Mouse (Mus musculus) Patski (cell line): Measurements from ENCODE around the gene Olfr209. TPM values are rescaled to one million over a fixed set of nuclear protein-coding genes. Genes with fewer than 3 reads are reported as not detected.
"Not testable (repeated sequence)": the region's sequence is repeated elsewhere in the genome, so short reads cannot be mapped to it uniquely, and the experiment has no call there.

Experiments used
- ATAC-seq: fragments of 100-300 bp; one replicate; pipeline ENCODE4 v1.8.0; 2021
- CTCF ChIA-PET: fragments of 350-600 bp; sonication (Branson Sonifier 250); formaldehyde crosslinking; loops from one replicate; lab custom pipeline; 2022; ENCODE audit warnings: inconsistent platforms; lab: Charles Lee
- POLR2A ChIA-PET: fragments of 350-600 bp; sonication (Branson Sonifier 250); formaldehyde crosslinking; loops from one replicate; lab custom pipeline; 2022; ENCODE audit warnings: antibody characterized with exemption, inconsistent platforms; lab: Charles Lee
- DNase-seq: peaks from one replicate; pipeline ENCODE4 v3.0.0-alpha.2; 2011; ENCODE audit warnings: low read depth, low spot score
- H3K27me3 ChIP-seq: fragments of 371-371 bp; one replicate; pipeline ENCODE4 v1.5.1; 2021
- CTCF ChIP-seq: fragments of 100-300 bp; IDR thresholded peaks from one replicate; pipeline ENCODE4 v1.5.1; 2021
- in situ Hi-C: fragments of 300-500 bp; cut with MboI; formaldehyde crosslinking; loops from 3 replicates; pipeline ENCODE4 v1.11.1; 2018; ENCODE audit warnings: low pct_unique_long_range_greater_than_20kb, mixed read lengths
- polyA plus RNA-seq: library from polyadenylated mRNA; unstranded; gene quantifications from one replicate; pipeline ENCODE4 v1.2.3, GENCODE M21; 2021

The Olfr209 gene
- polyA plus RNA-seq, 1 experiment from 2014 or later = 0.09 TPM

DNA sequence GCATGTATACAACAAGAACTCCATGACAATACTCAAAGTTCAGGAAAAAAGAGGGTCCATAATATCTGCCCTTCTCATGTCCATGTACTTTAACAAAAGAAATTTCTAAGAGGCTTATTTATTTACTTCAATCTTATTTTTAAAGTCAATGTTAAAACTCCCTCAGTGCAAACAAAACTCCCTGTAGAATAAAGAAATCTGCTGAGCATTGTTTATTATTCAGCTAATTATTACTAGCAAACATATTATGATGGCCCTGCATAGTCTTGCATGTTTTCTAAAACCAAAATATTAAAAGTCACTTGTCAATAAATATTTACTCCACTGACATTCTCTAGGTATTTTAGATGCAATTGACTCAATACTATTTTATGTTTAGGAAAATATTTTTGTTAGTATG, 32.8 kb downstream of the Olfr209 start, which contains the start of gene Olfr205:
Olfr205 (minus strand) TSS at position 101 of the 400 bp plus-strand sequence.
- no peak for TF ChIP-seq CTCF
- DNase-seq (no peak), ATAC-seq (no peak)
- no peaks in the 10 kb centered on the region for H3K27me3 ChIP-seq
- CTCF ChIA-PET = no interaction called here
- POLR2A ChIA-PET = no interaction called here
- in situ Hi-C loops = no loop called here

DNA sequence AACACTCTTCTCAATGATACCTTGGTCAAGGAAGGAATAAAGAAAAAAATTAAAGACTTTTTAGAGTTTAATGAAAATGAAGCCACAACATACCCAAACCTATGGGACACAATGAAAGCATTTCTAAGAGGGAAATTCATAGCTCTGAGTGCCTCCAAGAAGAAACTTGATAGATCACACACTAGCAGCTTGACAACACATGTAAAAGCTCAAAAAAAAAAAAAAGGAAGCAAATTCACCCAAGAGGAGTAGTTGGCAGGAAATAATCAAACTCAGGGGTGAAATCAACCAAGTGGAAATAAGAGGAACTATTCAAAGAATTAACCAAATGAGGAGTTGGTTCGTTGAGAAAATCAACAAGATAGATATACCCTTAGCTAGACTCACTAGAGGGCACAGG, 40.5 kb downstream of the Olfr209 start:
- CTCF ChIA-PET, DNase-seq, in situ Hi-C loops, ATAC-seq, H3K27me3 ChIP-seq, POLR2A ChIA-PET: not testable (repeated sequence)

DNA sequence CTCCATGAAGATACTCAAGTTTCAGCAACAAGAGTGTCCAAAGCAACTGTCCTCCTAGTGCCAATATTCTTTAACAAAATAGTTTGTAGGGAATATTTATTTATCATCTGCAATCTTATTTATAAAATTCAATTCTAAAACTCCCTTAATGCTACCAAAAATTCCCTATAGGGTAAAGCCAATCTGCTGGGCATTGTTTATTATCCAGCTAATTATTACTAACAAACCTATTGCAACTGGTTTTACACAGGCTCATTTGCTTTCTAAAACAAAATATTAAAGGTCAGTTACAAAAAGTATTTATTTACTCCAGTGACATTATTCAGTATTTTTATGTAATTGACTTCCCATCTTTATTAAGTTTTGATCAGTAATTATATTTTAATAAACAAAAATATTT, 45.6 kb downstream of the Olfr209 start, which contains the start of gene Olfr204:
Olfr204 (minus strand) TSS at position 101 of the 400 bp plus-strand sequence.
- in situ Hi-C loops = no loop called here
- DNase-seq (no peak), ATAC-seq (no peak)
- CTCF ChIA-PET = no interaction called here
- H3K27me3 ChIP-seq = no peaks in the 10 kb centered on the region
- TF ChIP-seq CTCF = no peak
- POLR2A ChIA-PET = no interaction called here

Other genes with a start within 250 kb of the Olfr209 start
- gene Olfr194, start 242.9 kb downstream of the Olfr209 start, polyA plus RNA-seq = not detected
- not detected for gene Olfr195, start 216.9 kb downstream of the Olfr209 start, polyA plus RNA-seq
- gene Olfr196, start 193.5 kb downstream of the Olfr209 start, polyA plus RNA-seq = not detected
- not detected for gene Olfr198, start 160.5 kb downstream of the Olfr209 start, polyA plus RNA-seq
- not detected for gene Olfr199, start 144.2 kb downstream of the Olfr209 start, polyA plus RNA-seq
- not detected for gene Olfr201, start 91.4 kb downstream of the Olfr209 start, polyA plus RNA-seq
- not detected for gene Olfr202, start 77.2 kb downstream of the Olfr209 start, polyA plus RNA-seq
- gene Olfr203, start 65.1 kb downstream of the Olfr209 start, polyA plus RNA-seq = not detected
- not detected for gene Olfr204, start 45.7 kb downstream of the Olfr209 start, polyA plus RNA-seq
- not detected for gene Olfr205, start 32.9 kb downstream of the Olfr209 start, polyA plus RNA-seq
- gene Olfr206, start 14.7 kb downstream of the Olfr209 start, polyA plus RNA-seq = not detected
- not detected for gene Gabrr3, start 43.3 kb upstream of the Olfr209 start, polyA plus RNA-seq
- 24.6 TPM for gene Riox2, start 107.8 kb upstream of the Olfr209 start, polyA plus RNA-seq
- 3.5 TPM for gene Crybg3, start 237.0 kb upstream of the Olfr209 start, polyA plus RNA-seq